Mouse (Mus musculus) limb, embryonic 11.5 days (tissue): ENCODE measurements around the gene Cradd. TPM values are rescaled to one million over a fixed set of nuclear protein-coding genes. Genes with fewer than 3 reads are reported as not detected.
A peak's percentile ranks its signal among the peaks of the same experiment; 100 is the strongest.

Experiments
- ATAC-seq: fragments of 200-750 bp; cut with Nextera tagmentation; 2 replicates; pipeline ENCODE4 v1.8.0; 2017; ENCODE audit warnings: low read depth; ENCODE audit not compliant: insufficient number of reproducible peaks, low FRiP score, low TSS enrichment
- DNase-seq: peaks from one replicate; pipeline ENCODE4 v3.0.0-alpha.2; 2015; ENCODE audit warnings: low spot score
- H3K27ac ChIP-seq: fragments of 300-500 bp; sonication (generic); replicated peaks from 2 replicates; pipeline ENCODE4 v1.5.1; 2014; ENCODE audit warnings: low read depth, mild to moderate bottlenecking, low read length
- H3K27me3 ChIP-seq: fragments of 300-500 bp; sonication (generic); 2 replicates; pipeline ENCODE4 v1.6.1; 2014; ENCODE audit warnings: mild to moderate bottlenecking, low read length, mixed read lengths; ENCODE audit not compliant: control insufficient read depth, insufficient read depth
- H3K36me3 ChIP-seq: fragments of 300-500 bp; sonication (generic); 2 replicates; pipeline ENCODE4 v1.6.1; 2014; ENCODE audit warnings: mild to moderate bottlenecking, low read length, moderate library complexity, mixed read lengths; ENCODE audit not compliant: control insufficient read depth, insufficient read depth
- H3K4me1 ChIP-seq: fragments of 300-500 bp; sonication (generic); 2 replicates; pipeline ENCODE4 v1.6.1; 2014; ENCODE audit warnings: low read length, mixed read lengths; ENCODE audit not compliant: control insufficient read depth, insufficient read depth
- H3K4me2 ChIP-seq: fragments of 300-500 bp; sonication (generic); 2 replicates; pipeline ENCODE4 v1.6.1; 2014; ENCODE audit warnings: low read depth, mild to moderate bottlenecking, moderate library complexity; ENCODE audit not compliant: severe bottlenecking
- H3K4me3 ChIP-seq: fragments of 300-500 bp; sonication (generic); 2 replicates; pipeline ENCODE4 v1.5.1; 2014; ENCODE audit warnings: low read depth, low read length
- H3K9ac ChIP-seq: fragments of 300-500 bp; sonication (generic); 2 replicates; pipeline ENCODE4 v1.6.1; 2014; ENCODE audit warnings: mild to moderate bottlenecking, low read length
- H3K9me3 ChIP-seq: fragments of 300-500 bp; sonication (generic); 2 replicates; pipeline ENCODE4 v1.6.1; 2016; ENCODE audit warnings: low read length; ENCODE audit not compliant: control insufficient read depth
- WGBS: fragments of 180-500 bp; shearing (Covaris S2); extraction: QIAGEN DNeasy Blood & Tissue Kit; methylation state at CpG from one replicate; pipeline ENCODE4 v1.1.7; 2014; 5-methylcytosine and 5-hydroxymethylcytosine counted together
- polyA plus RNA-seq: library from polyadenylated mRNA; unstranded; fragments of >200 nt; fragmentation: Nextera tagmentation; extraction: Ambion mirVana; gene quantifications from 2 replicates; pipeline ENCODE4 v1.2.1, GENCODE M21; 2014

The Cradd gene
- polyA plus RNA-seq, 1 experiment from 2014 or later = 13.4 TPM

DNA sequence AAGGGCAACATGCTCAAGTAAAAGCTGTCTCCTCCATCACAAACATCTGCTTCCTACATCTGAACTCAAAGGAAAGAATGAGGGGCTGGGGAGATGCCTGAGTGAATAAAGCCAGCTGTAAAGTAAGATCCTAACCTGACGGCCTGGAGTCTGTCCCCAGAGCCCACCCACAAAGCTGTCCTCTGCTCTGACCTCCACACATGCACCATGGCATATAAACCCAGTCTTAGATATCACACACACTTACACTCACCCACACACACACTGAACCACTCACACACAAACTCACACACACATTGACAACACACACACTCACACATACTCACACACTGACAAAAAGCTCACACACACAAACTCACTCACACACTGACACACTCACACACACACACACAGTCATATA is 96.3 kb downstream of the Cradd start:
- no peak for ATAC-seq
- no peak overlapping the region for H3K4me2 ChIP-seq
- H3K36me3 ChIP-seq = no peaks in the 10 kb centered on the region
- 5% methylated on average over 1 of the region's 1 CpGs for WGBS
- no peak overlapping the region for H3K9ac ChIP-seq
- H3K27ac ChIP-seq = no peak overlapping the region
- H3K27me3 ChIP-seq = no peaks in the 10 kb centered on the region
- peaks cover 19% of the 10 kb centered on the region for H3K4me1 ChIP-seq
- H3K9me3 ChIP-seq = no peaks in the 10 kb centered on the region
- peak; percentile 36 for DNase-seq
- H3K4me3 ChIP-seq = no peak overlapping the region

- DNase-seq (no peak), ATAC-seq (no peak)
- Histone ChIP-seq H3K27me3 (no peaks in the 10 kb centered on the region), H3K4me3 (no peak overlapping the region), H3K4me1 (peaks cover 19% of the 10 kb centered on the region), H3K9ac (no peak overlapping the region), H3K27ac (no peak overlapping the region), H3K36me3 (no peaks in the 10 kb centered on the region), H3K4me2 (no peak overlapping the region), H3K9me3 (no peaks in the 10 kb centered on the region)
- WGBS = 60% methylated on average over 4 of the region's 4 CpGs
These were observed 97.2 kb downstream of the Cradd start for GRCm38 (mm10) chr10:95226772-95227171.

GRCm38 (mm10) chr10:95225006-95225405 is 98.9 kb downstream of the Cradd start:
- no peak overlapping the region for H3K27ac ChIP-seq
- H3K27me3 ChIP-seq = no peaks in the 10 kb centered on the region
- ATAC-seq (0 out of 2 replicates have a peak, but pooled peaks have one; percentile 63), DNase-seq (peak; percentile 45)
- H3K4me2 ChIP-seq = no peak overlapping the region
- no peaks in the 10 kb centered on the region for H3K9me3 ChIP-seq
- 31% methylated on average over 4 of the region's 4 CpGs for whole genome bisulfite sequencing
- H3K9ac ChIP-seq = no peak overlapping the region
- peaks cover 19% of the 10 kb centered on the region for H3K4me1 ChIP-seq
- no peak overlapping the region for H3K4me3 ChIP-seq
- H3K36me3 ChIP-seq = no peaks in the 10 kb centered on the region

DNA sequence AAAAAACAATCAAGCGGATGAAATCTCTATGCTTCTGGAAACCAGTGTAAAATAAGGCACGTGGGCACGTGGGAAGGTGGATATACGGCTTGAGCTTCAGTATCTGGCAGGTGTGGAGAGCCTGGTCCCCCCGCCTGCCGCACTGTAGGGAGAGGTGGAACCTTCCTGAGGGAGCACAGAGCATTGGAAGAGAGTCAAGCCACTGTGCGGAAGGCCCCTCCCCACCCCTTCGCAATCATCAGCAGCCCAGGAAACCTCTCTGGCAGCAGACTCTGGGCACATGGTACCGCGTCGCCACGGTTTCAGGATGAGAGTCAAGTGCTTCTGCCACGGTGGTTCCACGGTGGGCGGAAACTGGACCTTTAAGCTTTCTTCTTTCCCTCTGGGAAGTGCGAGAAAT is 100.7 kb downstream of the Cradd start:
- Histone ChIP-seq H3K27ac (no peak overlapping the region), H3K4me1 (peaks cover 17% of the 10 kb centered on the region), H3K9ac (no peak overlapping the region), H3K4me2 (no peak overlapping the region), H3K4me3 (no peak overlapping the region), H3K27me3 (no peaks in the 10 kb centered on the region), H3K9me3 (no peaks in the 10 kb centered on the region), H3K36me3 (no peaks in the 10 kb centered on the region)
- ATAC-seq (no peak), DNase-seq (no peak)
- 78% methylated on average over 16 of the region's 16 CpGs for WGBS

GRCm38 (mm10) chr10:95221914-95222313 is 102.0 kb downstream of the Cradd start:
- WGBS = 34% methylated on average over 9 of the region's 9 CpGs
- no peaks in the 10 kb centered on the region for H3K27me3 ChIP-seq
- ATAC-seq (no peak), DNase-seq (no peak)
- H3K36me3 ChIP-seq = no peaks in the 10 kb centered on the region
- no peaks in the 10 kb centered on the region for H3K9me3 ChIP-seq
- H3K4me2 ChIP-seq = no peak overlapping the region
- H3K4me3 ChIP-seq = no peak overlapping the region
- H3K4me1 ChIP-seq = peaks cover 9% of the 10 kb centered on the region
- no peak overlapping the region for H3K27ac ChIP-seq
- no peak overlapping the region for H3K9ac ChIP-seq

DNA sequence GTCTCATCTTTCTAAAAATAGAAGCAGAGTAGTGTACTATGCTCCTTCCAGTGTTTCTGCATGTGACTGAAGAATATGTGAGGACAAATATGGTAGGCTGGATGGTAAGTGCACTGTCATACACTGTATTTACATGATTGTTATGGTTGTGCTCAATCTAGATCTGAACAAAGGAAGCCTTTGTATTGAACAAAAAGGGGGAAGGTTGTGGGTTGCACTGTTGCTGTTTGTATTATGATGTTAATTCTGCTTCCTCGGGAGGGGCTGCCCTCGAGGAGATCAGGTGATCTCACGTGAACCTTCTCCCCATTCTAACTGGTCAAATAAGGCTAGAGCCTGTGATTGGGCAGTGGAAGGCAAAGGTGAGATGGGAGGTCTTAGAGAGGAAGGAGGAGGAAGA is 103.4 kb downstream of the Cradd start:
- H3K4me2 ChIP-seq = no peak overlapping the region
- no peaks in the 10 kb centered on the region for H3K36me3 ChIP-seq
- no peak overlapping the region for H3K9ac ChIP-seq
- H3K4me3 ChIP-seq = no peak overlapping the region
- no peaks in the 10 kb centered on the region for H3K9me3 ChIP-seq
- ATAC-seq (no peak), DNase-seq (no peak)
- 86% methylated on average over 3 of the region's 3 CpGs for WGBS
- H3K27ac ChIP-seq = no peak overlapping the region
- H3K27me3 ChIP-seq = no peaks in the 10 kb centered on the region
- H3K4me1 ChIP-seq = peaks cover 7% of the 10 kb centered on the region

- H3K4me3 ChIP-seq = no peak overlapping the region
- no peak for ATAC-seq
- H3K4me1 ChIP-seq = no peaks in the 10 kb centered on the region
- no peaks in the 10 kb centered on the region for H3K36me3 ChIP-seq
- DNase-seq = no peak
- H3K27ac ChIP-seq = no peak overlapping the region
- H3K9ac ChIP-seq = no peak overlapping the region
- no peak overlapping the region for H3K4me2 ChIP-seq
- H3K27me3 ChIP-seq = no peaks in the 10 kb centered on the region
- no peaks in the 10 kb centered on the region for H3K9me3 ChIP-seq
- WGBS = 82% methylated on average over 9 of the region's 9 CpGs
These were observed 105.3 kb downstream of the Cradd start for GRCm38 (mm10) chr10:95218683-95219060.

DNA sequence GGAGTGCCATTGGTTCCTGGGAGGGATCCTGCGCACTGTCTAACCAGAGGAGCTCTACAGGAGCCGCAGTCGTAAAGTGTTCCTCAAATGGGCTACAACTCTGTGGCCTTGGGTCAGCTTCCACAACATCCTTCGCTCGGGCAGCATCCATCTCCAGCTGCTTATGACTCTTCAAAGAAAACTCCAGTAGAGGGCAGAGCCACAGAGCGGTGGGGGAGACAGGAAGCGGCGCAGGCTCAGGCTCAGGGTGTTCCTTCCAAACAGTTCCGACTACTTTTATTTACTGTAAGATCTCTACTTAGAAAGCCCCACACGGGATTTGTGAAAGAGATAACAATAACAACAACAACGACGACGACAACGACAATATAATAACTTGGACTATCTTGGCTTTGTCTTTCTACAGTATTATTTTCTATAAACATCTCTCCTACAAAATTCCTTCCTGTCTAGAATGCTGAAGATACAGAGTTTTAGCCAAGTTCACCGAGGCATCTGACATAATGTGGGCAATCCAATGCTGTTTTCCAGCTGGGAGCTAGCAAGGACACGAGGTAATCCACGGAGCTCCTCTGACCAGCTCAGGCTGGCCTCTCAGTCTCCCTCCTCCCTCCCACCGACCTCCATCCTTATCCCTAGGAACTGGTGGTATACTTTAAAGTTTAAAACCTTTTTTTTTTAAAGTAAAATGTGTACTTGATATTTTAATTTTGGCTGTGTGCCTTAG is 105.8 kb downstream of the Cradd start:
- Histone ChIP-seq H3K9ac (no peak overlapping the region), H3K9me3 (no peaks in the 10 kb centered on the region), H3K36me3 (no peaks in the 10 kb centered on the region), H3K27me3 (no peaks in the 10 kb centered on the region), H3K4me3 (no peak overlapping the region), H3K4me2 (no peak overlapping the region), H3K4me1 (no peaks in the 10 kb centered on the region), H3K27ac (no peak overlapping the region)
- WGBS = 55% methylated on average over 18 of the region's 18 CpGs
- DNase-seq (no peak), ATAC-seq (no peak)

DNA sequence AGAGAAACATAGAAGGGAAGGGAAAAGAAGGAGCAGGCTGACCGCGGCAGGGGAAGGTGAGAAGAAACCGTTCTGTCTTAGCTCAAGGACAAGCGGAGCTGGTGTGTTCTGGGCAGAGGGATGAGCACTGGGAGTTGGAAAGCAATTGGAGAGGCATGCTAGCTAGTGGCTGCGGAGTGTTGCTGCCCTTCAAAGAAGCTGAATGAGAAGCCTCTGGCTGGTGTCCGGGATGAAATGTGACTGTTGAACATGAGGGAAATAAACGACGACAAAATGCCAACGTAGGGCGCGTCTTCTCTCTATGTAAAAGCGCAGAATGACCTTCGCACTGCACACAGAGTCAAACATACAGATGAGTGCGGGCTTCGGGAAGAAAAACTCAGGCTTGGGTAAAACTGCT is 108.6 kb downstream of the Cradd start:
- WGBS = 92% methylated on average over 15 of the region's 15 CpGs
- no peak for ATAC-seq
- Histone ChIP-seq H3K4me2 (no peak overlapping the region), H3K4me1 (peaks cover 3% of the 10 kb centered on the region; the same call in 1 of the 2 replicates), H3K9me3 (no peaks in the 10 kb centered on the region), H3K27ac (no peak overlapping the region), H3K9ac (no peak overlapping the region), H3K4me3 (no peak overlapping the region), H3K36me3 (no peaks in the 10 kb centered on the region), H3K27me3 (no peaks in the 10 kb centered on the region)
- DNase-seq = no peak
